Mouse (Mus musculus) liver, adult 10 weeks (tissue): ENCODE results near the gene Vmn1r212. TPM values are rescaled to one million over a fixed set of nuclear protein-coding genes. Genes with fewer than 3 reads are reported as not detected.

Source experiments
- polyA plus RNA-seq: library from polyadenylated mRNA; stranded (reverse); fragments of 350-450 nt; fragmentation: Illumina TruSeq; extraction: RNeasy Lipid Tissue Mini Kit (QIAGEN cat#74804); gene quantifications from one replicate; pipeline ENCODE4 v1.2.3, GENCODE M21; 2014; ENCODE audit warnings: low read depth, low replicate concordance

Gene Vmn1r212
- not detected for polyA plus RNA-seq

DNA sequence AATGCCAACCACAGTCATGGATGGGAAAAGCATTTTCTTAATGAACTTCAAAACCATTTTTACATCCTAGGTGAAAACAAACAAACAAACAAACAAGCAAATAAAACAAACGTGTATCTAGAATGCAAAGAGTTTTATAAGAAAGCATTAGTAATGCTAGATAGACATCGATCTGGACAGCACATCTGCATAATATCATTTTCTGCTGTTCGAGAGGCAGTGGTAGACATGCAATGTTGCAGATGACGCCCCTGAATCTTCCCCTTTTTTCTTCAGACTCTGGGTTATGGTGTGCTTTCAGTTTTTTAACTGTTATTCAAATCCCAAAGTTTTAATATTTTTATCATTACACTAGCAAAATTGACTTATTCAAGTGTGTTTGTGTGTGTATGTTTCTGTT, at the start of gene Vmn1r212:
Gene Vmn1r212, minus strand, starts transcription at position 101 of the 400 bp plus-strand sequence.

DNA sequence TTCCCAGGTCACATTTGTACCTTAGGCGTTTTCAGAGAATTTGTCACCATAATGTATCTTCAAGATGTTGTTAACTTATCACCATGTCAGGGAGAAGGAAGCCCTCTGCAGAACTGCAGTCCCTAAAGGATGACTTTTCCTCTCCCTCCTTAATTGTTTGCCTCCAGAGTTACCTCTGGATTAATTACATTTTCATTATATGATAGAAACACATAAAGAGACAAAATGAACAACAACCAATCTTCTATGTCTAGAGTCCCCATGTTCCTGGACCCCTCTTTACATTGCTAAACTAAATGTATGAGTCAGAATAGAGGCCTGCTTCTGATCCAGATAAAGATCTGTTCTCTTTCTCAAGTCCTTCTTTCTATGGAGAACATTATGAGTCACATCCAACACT, 26.5 kb downstream of the Vmn1r212 start, which contains the start of gene Vmn1r211:
Gene Vmn1r211, minus strand, starts transcription at position 101 of the 400 bp plus-strand sequence.

Other genes starting within 250 kb of the Vmn1r212 start
- gene Vmn1r207-ps, start 154.6 kb downstream of the Vmn1r212 start, polyA plus RNA-seq: not detected
- gene Vmn1r208, start 106.8 kb downstream of the Vmn1r212 start, polyA plus RNA-seq: not detected
- gene Vmn1r209, start 74.5 kb downstream of the Vmn1r212 start, polyA plus RNA-seq: not detected
- not detected for gene Vmn1r210, start 52.9 kb downstream of the Vmn1r212 start, polyA plus RNA-seq
- gene Vmn1r211, start 26.6 kb downstream of the Vmn1r212 start, polyA plus RNA-seq: not detected
- not detected for gene Vmn1r213, start 123.5 kb upstream of the Vmn1r212 start, polyA plus RNA-seq
- not detected for gene Vmn1r214, start 146.2 kb upstream of the Vmn1r212 start, polyA plus RNA-seq
- gene Vmn1r215, start 183.8 kb upstream of the Vmn1r212 start, polyA plus RNA-seq: not detected
- gene Vmn1r217, start 234.0 kb upstream of the Vmn1r212 start, polyA plus RNA-seq: not detected
- gene Vmn1r218, start 248.9 kb upstream of the Vmn1r212 start, polyA plus RNA-seq: not detected